17 mouse cellular contexts compared by ENCODE assay signal in the genomic region with DNA sequence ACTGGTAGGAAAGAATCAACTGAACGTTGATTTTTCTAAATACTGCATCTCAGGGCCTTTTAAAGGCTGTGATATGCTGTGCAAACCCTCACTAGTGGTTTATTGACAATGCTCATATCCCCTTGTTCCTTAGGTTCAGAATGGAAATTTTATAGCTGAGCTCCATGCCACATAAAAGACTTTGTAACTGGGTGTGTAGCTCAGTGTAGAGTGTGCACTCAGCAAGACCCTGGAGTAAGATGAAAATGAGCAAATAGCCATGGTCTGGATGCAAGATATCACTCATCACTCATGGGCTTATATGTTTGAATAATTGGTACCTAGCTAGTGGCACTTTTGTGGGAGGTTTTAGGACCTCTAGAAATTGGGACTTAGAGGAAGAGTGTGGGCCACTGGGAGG.
"Had no signal": no experiment of that assay in that cellular context is flagged by ENCODE, and none has a peak within 500 bp of the region (broad histone marks: within the 10 kb centered on the region; RNA-seq: fewer than 3 reads in every experiment).

No protein-coding gene starts in this region.

- H3K4me2 ChIP-seq: neural tube, embryonic 12.5 days; neural tube, embryonic 13.5 days; neural tube, embryonic 15.5 days; stomach, embryonic 15.5 days had no signal

- H3K4me3 ChIP-seq: neural tube, embryonic 12.5 days; neural tube, embryonic 13.5 days; neural tube, embryonic 15.5 days; stomach, embryonic 15.5 days had no signal

- H3K36me3 ChIP-seq: neural tube, embryonic 12.5 days; neural tube, embryonic 13.5 days; neural tube, embryonic 15.5 days; stomach, embryonic 15.5 days had no signal

- H3K9ac ChIP-seq: neural tube, embryonic 12.5 days; neural tube, embryonic 13.5 days; neural tube, embryonic 15.5 days; stomach, embryonic 15.5 days had no signal

- H3K4me1 ChIP-seq: neural tube, embryonic 12.5 days; neural tube, embryonic 13.5 days; neural tube, embryonic 15.5 days; stomach, embryonic 15.5 days had no signal

- H3K9me3 ChIP-seq: neural tube, embryonic 12.5 days; neural tube, embryonic 13.5 days; neural tube, embryonic 15.5 days; stomach, embryonic 15.5 days had no signal

- H3K27me3 ChIP-seq: neural tube, embryonic 12.5 days; neural tube, embryonic 13.5 days; neural tube, embryonic 15.5 days; stomach, embryonic 15.5 days had no signal

- DNase-seq: retina, postnatal 1 day; right cerebral cortex, adult 18-20 months; right cerebral cortex, postnatal 14 days; right cerebral cortex, postnatal 25 days; right cerebral cortex, postnatal 4 days; spleen, adult 18-20 months; thymus, adult 18-20 months; thymus, adult 2 months; thymus, postnatal 14 days; thymus, postnatal 25 days; thymus, postnatal 36 days; thymus, postnatal 4 days had no signal

- H3K27ac ChIP-seq: neural tube, embryonic 12.5 days; neural tube, embryonic 13.5 days; neural tube, embryonic 15.5 days; stomach, embryonic 15.5 days; stomach, postnatal 0 days had no signal
